Mouse (Mus musculus) ES-E14 (cell line): Measurements from ENCODE around the gene Upk2.

ENCODE experiments used
- CHD2 ChIP-seq: IDR thresholded peaks from 2 replicates; pipeline ENCODE4 v1.6.1; 2014; ENCODE audit warnings: mild to moderate bottlenecking, low read depth, low read length, inconsistent platforms
- HCFC1 ChIP-seq: IDR thresholded peaks from 2 replicates; pipeline ENCODE4 v1.6.1; 2012; ENCODE audit warnings: low read length, inconsistent platforms, borderline replicate concordance; ENCODE audit not compliant: insufficient read depth
- ZNF384 ChIP-seq: IDR thresholded peaks from 2 replicates; pipeline ENCODE4 v1.6.1; 2012; ENCODE audit warnings: low read depth, low read length, inconsistent platforms

DNA sequence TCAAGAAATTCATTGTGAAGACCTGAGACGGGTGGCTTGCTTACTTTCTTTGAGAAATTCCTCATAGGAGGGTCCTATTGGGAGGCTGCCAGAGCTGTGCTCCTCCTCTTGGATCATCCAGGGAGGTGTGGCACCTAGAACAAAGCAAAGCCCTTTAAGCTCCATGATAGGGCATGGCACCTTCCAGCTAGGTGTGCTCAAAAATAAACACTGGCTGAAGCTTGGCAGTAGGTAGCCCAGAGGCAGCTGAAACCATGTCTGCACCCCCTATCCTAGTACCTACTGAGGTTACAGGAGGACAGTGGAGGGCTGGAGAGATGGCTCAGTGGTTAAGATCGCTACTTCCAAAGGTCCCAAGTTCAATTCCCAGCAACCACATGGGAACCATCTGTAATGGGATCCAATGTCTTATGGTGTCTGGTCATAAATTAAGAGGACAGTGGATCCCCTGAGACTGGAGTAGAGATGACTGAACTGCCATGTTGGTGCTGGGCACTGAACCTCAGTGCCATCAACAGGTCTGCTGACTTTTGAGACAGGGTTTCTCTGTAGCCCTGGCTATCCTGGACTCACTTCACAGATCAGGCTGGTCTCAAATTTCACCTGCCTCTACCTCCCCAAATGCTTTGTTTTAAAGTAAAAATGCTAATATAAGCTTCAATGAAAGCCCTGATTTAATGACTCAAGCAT is 44.0 kb downstream of the Upk2 start:
- no peak for TF ChIP-seq ZNF384
- no peak for TF ChIP-seq HCFC1
- TF ChIP-seq CHD2, result 0 out of 2 replicates have a peak, but pooled peaks have one; percentile 40
